Mouse (Mus musculus) kidney, postnatal 36 days (tissue): ENCODE data around the gene Vav2.
A peak's percentile ranks its signal among the peaks of the same experiment; 100 is the strongest.

Experiments
- DNase-seq, 2 experiments: peaks; one replicate each; pipeline ENCODE4 v3.0.0; 2021 to 2022; ENCODE audit warnings: mixed read lengths in 2 of 2

Gene Vav2

DNA sequence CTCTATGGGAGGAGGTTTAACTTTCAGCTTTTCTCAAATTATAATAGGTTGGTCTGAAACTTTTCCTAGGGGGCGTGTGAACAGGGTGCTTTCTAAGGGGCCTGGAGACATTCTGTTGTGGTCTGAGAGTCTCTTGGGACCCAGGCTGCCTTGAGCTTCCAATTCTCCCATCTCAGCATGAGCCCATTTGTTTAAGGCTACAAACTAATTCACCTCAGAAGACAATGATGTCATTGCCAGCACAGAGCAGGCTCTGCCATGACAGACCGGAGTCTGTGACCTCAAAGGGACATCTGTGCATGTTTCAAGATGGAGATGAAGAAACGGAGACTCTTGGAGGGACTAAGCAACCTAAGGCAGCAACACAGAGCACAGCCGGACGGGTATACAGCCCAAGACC, 112.6 kb downstream of the Vav2 start:
- no peak for DNase-seq

DNA sequence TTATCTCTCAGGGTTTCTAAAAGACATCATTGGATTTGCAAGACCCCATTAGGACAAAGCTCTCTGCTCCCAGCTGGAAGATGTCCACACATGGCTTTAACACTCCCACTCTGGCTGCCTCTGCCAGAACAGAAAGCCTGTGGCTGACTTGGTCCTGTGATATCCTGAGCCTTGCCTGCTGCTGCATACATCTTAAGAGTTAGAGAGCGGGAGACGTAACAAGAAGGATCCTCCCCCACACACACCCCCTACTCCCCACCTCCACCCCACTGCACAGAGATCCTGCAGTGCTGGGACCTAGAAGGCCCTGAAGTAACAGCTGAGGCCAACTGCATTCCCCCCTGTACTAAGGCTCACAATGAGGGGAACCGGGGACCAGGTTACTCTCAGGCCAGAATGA, 114.3 kb downstream of the Vav2 start:
- DNase-seq: no peak

DNA sequence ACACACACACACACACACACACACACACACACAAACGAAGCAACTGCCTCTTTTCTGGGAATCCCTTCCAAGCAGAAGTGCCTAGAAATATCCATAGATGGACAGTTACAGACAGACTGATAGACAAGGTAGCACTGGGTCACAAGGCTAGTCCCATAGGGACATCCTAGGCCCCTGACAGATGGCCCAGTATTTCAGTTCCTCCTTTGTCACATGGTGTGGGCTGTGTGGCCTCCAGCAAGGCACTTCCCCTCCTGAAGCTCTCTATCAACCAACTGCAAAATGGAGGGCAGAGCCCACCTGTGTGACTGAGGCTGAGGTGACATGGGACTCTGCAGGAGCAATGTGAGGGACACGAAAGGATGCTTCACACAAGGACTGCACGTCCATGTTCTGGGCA, 115.2 kb downstream of the Vav2 start:
- no peak for DNase-seq

DNA sequence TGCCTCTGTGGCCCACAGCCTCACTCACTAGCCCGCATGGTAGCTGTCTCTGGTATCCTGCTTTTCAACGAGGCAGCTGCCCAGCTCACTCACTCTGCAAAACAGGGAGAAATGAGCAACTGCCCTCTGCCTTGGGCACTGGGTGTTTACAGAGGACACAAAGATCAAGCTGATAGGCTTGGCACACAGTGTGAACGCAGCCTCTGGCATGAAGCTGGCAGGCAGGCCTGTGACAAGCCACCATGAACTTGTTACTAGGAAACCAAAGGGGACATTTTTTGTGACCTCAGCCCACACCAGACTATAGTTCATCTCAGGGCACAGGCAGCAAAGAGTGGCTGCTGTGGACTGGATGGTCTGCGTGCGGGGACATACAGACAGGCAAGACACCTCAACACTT, 115.9 kb downstream of the Vav2 start:
- DNase-seq: peak; percentile 47 to 53

DNA sequence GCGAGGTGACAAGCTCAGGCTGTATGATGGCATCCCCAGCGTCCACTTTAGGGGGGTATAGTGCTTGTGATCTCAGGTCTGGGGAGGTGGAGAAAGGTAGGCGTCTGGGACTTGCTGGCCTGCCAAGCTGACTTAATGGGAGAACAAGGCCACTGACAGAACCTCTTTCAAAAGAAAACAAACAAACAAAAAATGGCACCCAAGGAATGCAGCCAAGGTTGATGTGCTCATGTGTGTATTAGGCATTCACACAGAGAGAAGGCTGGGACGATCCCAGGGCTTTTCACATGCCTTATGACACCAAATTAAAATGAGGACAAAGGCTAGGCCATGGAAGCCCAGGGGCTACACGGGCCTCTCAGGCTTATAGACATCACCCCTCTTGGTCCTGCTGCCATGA, 116.6 kb downstream of the Vav2 start:
- no peak for DNase-seq

DNA sequence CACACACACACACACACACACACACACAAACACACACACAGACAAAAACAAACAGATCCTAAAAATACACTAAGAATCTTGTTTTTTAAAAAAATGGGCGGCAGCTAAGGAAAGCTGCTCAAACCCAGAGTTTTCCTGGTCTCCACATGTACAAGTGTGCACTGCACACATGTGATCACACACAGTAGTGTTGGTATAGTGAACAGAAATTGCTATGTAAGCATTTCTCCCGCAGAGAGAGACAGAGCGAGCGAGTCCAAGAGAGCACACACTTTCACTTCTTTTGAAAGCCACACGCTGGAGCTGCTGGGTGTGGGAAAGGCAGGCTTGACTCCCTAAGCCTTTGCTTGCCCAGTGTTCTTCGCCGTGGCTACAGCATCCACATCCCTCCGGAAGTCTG, 120.2 kb downstream of the Vav2 start:
- no peak for DNase-seq

DNA sequence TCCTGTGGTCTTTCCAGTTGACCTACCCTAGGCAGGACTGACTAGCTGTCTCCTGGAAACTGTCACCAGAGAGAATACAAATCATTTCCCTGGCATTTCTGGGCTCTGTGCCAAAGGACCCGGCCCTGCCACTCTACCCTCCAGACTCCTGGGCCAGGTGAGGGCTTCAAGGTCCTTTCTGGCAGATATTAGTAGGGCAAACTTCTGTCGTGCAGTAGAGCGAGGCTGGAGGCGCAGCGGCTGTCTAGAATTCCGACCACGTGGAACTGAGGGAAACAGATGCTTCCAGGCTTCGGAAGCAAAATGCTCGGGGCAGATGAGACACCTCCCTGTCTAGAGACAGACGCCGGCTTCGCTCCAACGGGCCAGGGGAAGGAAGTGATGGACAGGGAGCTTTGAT, 122.1 kb downstream of the Vav2 start:
- DNase-seq: peak; percentile 90

DNA sequence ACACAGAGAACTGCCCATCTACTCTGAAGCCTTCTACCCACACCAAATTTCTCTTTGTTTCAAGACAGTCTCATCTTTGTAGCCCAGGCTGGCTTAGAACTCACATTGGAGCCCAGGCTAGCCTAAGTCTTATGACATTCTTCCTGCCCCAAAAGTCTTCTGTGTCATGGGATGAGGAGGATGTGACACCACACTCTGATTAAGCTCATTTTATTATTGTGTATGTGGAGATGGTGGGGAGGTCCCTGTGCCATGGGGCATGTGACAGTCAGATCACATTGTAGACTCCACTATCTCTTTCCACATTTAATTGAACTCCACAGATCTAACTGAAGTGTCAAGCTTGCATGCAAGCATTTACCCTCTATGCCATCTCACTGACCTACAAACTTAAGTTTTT, 122.8 kb downstream of the Vav2 start:
- no peak for DNase-seq

DNA sequence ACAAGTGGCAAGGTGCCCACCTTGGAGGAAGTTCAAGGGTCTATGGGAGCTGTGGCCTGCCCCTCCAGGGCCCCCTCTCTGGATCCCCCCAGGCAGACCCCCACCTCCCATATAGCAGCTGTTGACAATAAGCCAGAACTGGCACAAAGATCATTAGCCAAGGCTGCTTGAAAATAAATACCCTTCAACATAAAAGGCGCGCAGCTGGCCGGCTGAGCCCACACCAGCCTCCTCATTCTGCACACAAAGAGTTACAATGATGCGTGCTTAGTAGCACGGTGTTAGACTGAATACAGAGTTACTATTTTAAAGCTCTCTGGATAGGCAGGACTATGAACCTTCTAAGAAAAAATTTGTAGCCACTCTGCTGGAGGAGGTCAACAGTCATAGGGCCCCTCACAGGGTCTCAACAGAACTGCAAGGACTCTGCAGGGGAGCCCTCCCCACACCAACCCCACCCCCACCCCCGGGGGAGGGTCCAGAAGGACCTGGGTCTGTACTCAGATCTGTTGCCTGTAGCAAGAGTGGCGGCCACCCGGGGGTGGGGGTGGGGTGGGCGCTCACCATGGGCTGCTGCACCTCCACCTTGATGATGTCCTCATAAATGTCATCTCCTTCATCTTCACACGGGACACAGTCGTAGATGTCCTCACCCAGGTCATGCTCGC, 125.3 kb downstream of the Vav2 start:
- no peak for DNase-seq

DNA sequence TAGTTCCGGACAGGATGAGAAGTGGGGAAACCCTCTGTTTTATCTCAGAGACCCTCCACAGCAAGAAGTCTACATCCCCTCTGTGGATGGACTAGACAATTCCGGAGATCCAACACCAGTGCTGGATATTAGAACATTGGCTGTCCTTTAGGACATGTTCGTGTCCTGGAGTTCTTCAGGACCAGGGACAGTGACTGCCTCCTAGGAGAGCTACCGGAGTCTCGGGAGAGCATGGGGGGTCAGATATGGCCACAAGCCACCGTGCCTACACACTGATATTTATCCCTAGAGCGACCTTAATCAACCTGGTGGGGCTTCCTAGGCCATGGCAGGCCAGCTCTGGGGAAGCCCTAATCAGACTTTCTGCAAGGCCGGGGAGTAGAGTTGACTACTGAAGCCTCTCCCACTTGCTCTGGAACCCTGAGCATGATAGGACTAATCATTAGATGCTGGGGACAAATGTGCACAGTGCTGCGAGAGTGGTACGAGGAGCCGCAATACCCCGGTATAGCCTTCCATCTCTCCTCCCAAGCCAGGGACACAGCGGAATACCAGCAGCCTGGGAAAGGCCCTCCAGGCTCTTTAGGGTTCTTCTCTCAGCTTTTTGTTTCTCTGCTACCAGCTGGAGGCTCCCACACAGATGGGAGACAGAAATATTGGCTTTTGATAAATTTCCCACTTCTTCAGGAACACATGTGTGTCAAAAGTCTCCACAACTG, 125.9 kb downstream of the Vav2 start:
- DNase-seq: no peak

DNA sequence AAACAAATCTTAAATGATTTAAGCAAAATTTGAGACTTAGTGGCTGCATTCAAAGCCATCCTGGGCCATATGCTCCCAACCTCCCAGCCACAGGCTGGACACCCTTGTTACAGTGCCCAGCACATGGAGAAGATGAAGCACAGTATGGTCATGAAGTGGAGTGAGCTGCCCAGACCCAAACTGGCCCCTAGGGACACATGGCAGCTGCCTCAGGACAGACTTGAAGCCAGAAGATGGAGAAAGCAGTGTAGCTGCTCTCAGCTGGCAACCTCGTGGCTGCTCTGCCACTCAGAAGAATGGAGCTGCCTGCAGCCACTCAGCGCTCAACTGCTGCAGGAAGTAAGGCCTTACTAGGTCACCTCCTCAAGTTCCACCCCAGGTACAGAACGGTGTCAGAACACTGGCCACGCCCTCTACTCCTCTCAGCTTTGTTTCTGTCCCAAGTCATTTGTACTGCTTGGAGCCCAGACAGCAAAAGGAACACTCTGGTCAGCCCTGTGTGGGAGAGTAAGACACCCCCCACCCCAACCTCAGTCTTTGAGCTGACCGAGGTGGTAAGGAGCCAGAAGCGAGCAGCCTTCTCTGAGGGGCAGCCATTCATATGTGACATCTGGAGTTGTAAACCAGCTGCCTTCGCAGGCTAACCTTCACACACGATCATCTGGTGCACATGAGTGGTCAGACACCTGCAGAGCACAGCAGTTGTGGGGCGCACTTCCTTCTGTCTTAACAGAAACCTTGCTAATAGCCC, 130.0 kb downstream of the Vav2 start:
- no peak for DNase-seq

DNA sequence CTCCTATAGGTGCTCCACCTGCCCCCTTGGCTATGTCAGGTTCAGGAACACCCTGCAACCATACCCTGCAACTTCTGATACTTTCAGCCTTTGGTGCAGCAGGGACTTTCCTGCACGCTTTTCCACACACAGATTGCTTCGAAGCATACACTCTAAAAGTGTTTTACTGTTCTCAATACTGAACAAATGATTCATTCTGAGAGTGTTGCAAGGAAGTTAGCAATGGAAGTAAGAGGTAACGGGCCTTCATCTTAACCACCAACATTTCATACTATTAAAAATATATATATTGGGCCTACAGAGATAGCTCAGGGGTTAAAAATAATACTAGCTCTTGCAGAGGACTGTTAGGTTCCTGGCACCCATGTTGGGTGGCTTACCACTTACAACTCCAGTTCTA, 132.1 kb downstream of the Vav2 start:
- DNase-seq: no peak

DNA sequence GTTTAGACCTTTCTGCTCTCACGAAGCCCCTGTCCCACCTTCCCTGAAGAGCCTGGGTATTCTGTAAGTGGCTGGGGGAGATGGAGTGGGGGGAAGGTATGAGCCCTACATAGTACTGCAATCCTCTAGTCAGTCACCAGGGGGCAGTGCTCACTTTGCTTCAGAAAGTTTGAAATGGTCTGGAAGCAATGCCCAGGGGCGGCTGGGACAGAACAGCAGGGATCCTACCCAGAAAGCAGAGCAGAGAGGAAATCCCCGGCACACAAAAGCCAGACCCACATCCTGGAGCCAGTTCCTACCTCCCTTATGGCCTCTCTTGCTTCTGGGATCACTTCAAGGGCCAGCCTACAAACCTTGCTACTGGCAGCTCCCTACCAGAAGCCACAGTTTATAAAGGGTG, 137.8 kb downstream of the Vav2 start:
- peak; percentile 83 to 91 for DNase-seq

DNA sequence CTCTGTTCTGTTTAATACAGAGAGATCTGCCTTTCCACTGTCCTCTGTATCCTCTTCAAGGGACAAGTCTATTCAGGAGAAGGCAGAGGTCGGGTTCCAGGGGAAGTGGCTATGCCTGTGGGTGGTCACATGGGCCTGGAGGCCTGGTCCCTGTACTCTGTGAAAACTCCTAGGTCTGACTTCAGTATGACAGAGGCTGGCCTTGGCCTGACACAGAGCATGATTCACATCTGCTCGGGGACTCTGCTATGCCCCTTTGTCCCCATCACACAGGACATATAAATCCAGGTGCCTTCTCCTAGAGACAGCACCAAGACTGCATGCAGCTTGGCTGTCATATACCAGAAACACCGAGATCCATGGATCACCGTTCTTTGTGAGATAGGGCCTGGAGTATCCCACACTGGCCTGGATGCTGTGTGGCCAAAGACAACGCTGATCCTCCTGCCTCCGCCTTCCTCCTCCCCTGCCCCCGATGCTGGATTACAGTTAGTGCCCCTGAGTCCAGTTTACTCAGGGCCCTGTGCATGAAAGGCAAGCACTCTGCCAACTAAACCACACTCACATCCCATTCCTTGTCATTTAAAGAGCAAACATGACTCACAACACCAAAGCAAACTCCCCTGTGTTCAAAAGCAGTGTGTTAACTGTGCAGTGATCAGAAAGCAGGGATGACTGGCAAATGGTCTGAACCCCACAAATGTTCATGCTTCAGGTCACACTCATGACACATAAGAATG, 139.7 kb downstream of the Vav2 start:
- no peak for DNase-seq

DNA sequence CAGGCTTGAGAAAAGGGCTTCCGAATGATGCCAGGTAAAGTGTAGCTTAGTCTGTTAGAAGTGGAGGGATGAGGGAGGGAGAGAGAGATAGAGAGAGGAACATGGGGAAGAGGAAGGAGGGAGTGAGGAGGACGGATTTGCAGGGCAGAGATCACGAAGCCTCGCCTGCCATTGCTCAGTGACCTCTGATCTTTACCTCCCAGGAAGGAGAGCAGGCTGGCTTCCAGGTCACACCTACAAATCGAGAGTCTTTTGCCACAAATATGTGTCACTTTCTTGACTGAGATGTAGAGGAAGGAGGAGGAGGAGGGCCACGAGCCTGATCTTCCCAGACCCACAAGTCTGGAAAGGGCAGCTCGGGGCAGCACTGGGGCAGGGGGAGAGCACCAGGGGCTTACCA, 142.4 kb downstream of the Vav2 start:
- DNase-seq: peak; percentile 64 to 67

DNA sequence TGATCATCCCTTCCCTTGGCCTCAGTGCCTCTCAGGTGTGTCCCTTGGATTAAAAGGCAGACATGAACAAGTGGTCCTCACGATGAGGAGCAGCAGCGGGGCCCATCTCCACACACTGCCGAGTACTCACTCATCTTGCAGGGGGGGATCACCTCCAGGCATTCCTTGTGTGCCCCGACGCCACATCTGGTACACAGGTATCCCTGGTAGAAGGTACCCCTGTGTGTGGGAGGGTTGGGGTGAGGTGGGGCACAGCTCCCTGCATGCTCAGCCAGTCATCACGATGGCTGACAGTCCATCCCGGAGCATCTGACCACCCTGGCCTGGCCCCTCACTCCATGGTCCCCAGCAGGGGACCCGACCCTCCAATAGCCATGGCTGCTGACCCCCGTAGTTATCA, 145.1 kb downstream of the Vav2 start:
- no peak for DNase-seq

DNA sequence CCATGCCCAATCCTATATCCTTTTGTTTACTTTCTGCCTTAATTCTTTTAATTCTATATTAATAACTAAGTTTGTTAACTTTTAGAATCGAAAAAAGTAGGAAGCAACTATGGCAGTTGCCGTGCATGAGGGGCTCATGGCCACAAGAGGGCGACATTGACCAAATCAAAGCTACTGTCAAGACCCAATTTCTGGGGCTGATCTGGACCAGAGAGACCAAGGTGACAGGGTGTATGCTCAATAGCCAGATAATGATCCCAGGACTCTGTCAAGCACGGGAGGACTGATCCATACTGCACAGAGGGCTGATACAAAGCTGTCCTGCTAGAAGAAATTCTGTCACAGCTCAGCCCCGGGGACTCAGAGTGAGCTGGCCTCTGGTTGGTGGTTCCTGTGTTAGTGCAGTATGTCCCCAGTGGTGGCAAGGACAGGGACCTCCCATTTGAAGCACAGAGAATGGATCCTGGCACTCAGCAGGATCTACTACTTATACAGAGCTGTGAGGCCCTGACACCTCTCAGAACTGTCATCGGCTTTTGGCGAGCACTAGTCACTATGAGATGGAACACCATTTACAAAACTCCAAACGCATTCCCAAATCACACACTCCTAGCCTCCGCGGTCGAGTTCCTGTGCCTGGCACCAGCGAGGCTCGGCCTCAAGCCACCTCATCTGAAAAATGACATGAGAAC, 145.8 kb downstream of the Vav2 start:
- DNase-seq: peak; percentile 64 to 87

DNA sequence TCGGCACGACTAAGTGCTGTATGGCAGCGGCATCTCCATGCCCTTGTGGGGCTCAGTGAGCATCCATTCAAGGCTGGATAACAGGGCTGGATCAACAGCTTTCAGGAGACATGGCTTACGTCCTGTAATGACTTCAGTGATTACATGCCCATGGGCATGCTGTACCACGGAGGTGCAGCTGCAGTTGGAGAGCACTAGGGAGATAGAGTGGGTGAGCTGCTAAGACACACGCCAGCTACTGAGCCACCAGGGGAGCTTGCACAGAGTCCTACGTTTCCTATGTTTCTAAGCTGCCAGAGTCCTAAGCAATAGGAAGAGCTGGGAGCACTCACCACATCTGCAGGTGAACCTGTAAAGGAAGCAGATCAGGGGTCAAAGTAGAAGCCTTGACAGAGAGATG, 148.0 kb downstream of the Vav2 start:
- no peak for DNase-seq

DNA sequence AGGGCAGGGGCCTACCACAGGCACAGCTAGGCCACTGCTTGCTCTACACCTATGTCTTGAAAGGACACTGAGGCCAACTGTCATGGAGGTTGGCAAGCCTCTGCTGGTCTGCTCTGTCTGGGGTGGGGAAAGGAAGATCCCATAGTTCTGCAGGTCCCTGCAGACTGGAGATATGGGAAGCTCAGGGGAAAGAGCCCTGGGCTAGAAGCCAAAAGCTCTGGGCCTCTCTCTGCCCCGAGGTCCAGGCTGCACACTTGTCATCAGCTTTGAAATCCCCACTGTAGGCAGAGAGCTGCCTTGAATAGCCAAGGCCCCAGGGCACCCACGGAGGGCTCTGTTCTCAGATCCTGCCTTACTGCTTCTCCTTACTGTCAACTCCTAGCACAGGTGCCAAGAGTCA, 158.5 kb downstream of the Vav2 start:
- DNase-seq: no peak

DNA sequence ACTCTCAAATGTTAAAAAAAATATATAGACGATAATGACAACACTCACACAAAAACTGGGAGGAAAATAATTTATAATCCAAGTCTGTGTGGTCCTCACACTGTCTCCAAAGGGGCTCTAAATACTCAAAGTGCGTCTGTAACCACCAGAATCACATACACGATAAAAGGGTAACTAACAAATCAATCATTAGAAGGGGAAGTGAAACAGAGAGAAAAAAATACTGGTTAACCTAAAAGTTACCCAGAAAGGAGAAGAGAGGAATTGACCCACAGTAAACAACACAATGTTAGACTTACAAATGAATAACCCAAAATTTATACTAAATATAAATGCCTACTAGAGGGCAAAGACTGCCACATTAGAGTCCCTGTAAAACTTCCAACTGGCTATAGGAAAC, 161.0 kb downstream of the Vav2 start:
- no peak for DNase-seq

DNA sequence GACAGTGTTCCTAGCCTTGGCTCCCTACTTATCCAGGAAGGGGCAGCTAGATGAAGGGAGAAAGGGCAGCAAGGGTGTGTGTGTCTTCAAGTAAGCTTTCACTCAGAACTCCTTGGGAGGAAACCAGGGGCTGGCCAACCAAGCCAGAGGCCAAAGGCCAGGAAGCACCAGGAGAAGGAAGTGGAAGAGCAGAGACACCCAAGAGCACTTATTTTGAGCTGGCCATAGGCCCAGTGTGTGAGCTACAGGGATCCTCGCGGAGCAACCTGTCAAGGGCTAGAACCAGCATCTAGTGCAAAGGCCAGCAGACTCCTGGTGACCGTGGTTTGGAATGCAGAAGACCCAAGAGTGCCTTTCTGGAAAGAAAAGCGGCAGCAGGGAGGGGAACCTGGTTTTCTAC, 163.8 kb downstream of the Vav2 start:
- DNase-seq: peak; percentile 69 to 78

DNA sequence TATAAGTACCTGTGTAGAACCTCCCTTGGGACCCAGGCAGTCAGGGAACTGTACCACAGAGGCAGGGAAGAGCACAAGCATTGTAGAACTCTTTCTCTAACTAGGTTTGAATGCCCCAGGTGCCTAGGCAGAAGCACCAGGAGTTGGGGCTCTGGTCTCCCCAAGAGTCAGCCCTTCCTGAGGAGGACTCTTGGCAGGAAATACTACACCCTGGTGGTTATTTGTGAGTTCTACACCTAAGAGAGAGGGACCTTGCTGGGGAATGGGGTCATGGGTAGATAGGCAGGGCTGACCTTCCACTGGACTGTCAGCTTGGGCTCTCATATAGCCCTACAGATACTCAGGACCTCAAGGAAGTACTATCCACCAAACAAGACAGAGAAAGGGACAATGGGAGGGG, 175.4 kb downstream of the Vav2 start:
- DNase-seq: no peak

DNA sequence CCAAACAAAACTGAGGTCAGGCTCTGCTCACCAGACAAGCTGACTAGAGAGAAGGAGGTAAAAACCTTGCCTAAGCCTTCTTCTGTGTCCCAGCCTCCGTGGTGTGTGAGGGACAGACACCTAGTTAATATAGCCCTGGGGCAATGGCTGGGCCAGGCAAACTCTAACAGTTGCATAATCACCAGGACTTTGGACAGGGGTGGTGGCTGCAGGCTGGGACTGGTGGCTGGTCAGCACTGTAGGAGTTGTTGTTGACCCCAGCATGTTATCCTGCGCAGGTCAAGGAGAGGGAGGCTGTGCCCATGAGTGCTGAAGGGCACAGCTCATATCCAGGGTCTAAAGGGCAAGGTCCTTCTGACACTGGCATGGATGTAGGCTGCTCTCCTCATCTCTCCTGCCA, 178.6 kb downstream of the Vav2 start, which contains the start of gene Sardh:
Gene Sardh, minus strand, starts transcription at position 127 of the 400 bp plus-strand sequence.
- peak; percentile 82 to 91 for DNase-seq
